Mouse (Mus musculus): ENCODE measurements around the gene Cfap46.
A peak's percentile ranks its signal among the peaks of the same experiment; 100 is the strongest.
"Not testable (repeated sequence)": the region's sequence is repeated elsewhere in the genome, so short reads cannot be mapped to it uniquely, and the experiment has no call there.

Gene Cfap46

DNA sequence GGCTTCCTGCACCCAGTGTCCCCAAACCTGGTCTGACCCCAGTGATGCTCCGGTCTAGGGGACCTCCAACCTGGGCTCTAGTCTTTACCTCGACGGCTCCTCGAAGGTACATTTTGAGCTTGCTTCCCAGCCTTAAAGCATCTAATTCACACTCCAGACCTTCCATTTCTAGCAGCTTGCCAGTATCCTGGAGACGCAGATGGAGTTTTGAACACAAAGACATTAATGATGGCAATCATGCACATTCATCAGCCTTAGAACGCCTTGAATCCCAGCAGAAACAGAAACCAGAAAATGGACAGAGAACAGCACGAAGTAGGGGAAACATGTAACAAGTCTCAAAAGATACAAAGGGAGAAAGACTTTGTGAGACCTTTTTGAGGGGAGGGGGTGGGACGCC lies 16.7 kb downstream of the Cfap46 start:
- no peak for DNase-seq (ENCODE audit: extremely low read depth, insufficient read length, low spot score)

DNA sequence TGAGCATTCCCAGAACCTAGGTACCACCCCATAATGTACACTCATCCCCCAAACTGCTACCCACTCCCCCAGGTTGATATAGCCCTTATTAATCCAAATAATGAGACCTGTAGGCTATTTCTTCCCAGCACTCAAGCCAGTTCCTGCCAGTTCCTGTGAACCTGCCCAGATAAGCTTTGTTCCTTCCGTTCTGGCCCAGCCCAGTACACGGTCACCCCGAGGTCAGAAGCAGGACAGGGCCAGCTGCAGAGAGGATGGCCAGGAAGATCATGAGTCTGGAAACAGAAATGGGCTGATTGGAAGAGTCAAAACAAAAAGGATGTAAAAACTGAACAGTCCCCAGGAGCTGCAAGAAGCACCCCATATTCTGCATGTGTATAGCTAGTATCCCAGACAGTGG lies 20.3 kb downstream of the Cfap46 start:
- no peak for DNase-seq (ENCODE audit: extremely low read depth, insufficient read length, low spot score)

DNA sequence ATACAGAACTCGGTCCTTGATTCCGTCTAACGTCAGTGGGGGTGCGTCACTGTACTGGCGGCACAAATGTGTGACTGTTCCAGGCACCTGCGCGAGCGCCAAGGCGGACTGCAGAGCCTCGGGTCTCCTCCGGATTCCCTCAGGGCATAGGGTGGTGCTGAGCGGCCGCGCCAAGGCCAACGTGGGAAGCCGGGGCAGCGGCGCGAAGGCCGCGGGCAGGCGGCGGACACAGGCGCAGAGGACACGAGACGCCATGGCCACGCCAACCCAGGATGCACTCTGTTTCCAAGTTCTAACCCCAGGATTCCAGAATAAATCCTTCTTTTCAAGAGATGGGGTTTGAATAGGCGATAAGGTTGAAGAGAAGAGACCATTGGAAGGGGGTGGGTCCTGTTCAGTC lies 23.7 kb downstream of the Cfap46 start:
- DNase-seq (ENCODE audit: extremely low read depth, insufficient read length, low spot score), result not testable (repeated sequence)

DNA sequence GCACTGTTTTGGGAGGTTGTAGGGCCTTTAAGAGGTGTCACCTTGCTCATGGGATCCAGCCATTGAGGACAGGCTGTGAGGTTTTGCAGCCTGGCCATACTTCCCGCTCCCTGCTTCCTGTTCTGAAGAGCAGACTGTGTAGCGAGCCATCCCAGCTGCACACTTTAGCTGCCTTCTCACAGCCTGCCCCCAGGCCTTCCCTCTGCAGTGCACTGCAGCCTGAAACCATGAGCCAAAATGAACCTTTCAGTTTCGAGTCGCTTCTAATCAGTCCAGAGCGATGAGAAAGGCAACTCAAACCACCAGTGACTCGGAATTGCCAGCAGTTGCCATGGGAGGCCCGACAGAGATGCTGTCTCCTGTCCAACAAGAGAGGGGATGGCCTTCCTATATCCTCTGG lies 33.9 kb downstream of the Cfap46 start:
- DNase-seq (ENCODE audit: extremely low read depth, insufficient read length, low spot score), result no peak

DNA sequence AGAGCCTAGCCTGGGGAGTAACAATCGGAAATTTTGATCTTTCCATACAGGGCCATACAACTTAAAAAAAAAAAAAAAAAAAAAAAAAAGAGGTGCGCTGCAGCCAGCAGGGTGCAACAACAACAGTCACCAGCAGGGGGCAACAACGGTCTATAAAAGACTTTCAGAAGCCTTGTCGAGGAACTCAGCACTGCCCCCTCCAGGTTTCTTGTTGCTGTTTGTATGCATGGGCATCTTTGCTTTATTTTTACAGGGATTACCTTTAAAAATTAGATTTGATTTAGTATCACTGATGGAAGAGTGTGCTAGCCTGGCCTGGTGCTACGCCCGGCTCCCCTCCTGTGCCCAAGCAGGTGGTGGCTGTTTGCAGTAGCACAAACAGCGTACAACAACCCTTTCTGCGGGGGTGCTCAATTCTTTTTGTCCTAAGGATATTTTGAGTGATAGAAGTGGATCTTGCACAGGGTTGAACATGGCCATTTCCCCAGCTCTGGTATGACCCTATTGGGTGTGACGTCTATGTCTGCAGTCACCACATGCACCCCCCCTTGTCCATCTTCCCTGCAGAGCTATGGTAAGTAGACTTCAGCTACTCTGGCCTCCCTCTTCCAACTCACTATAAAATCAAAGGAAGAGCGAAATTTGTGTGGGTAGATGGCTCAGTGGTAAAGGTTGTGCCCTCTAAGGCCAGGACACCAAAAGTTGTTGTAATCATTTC lies 35.4 kb downstream of the Cfap46 start:
- peak; percentile 39 for DNase-seq (ENCODE audit: extremely low read depth, insufficient read length, low spot score)

DNA sequence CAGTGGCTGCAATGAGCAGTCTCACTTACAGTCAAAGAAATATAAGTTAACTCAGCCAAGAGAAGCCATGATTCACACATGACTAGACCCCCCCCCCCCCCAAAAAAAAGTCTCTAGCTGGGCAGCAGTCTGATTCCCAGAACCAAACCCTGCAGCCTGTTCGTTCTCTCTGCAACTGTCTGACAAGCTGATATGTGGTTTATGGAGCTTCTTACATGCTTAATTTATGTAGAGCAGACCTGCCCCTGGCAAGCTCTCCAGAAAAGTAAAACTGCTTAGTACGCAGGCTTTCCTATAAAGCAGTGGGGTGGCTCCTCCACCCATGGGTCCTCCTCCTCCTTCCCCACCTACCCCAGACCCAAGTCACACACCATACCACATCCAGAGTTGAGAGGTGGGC lies 50.2 kb downstream of the Cfap46 start:
- DNase-seq (ENCODE audit: extremely low read depth, insufficient read length, low spot score), result no peak

DNA sequence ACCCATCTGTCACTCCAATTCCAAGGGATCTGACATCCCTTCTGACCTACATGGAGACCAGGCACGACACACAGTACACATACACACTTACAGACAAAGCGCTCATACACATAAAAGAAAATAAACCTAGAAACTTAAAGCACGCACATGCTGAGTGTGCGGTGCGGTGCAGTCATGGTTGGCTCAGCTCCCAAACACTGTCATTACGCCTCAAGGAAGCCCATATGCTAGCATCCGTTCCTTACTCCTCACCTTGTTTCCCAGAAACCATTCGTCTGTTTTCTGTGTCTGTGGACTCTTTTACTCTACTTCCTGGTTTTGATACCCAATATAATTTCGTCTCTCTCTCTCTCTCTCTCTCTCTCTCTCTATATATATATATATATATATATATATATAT lies 58.5 kb downstream of the Cfap46 start:
- DNase-seq (ENCODE audit: extremely low read depth, insufficient read length, low spot score), result no peak

DNA sequence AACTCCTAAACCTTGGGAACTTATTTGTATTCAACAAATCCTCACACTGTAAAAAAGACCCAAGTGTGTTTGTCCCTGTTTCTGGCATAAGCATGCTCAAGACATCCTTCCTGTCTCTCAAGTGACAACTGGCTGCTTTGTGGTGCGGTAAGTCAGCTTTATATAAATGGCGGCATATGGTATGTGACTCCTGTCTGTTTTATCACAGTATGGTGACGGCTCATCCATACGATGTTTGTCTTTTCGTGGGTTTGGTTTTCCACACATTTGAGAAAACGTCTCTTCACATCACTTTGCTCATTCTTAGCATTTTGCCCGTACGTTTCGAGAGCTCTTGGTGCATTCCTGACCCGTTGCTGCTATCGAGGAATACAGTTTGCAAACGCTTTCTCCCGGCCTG lies 61.0 kb downstream of the Cfap46 start:
- no peak for DNase-seq (ENCODE audit: extremely low read depth, insufficient read length, low spot score)

DNA sequence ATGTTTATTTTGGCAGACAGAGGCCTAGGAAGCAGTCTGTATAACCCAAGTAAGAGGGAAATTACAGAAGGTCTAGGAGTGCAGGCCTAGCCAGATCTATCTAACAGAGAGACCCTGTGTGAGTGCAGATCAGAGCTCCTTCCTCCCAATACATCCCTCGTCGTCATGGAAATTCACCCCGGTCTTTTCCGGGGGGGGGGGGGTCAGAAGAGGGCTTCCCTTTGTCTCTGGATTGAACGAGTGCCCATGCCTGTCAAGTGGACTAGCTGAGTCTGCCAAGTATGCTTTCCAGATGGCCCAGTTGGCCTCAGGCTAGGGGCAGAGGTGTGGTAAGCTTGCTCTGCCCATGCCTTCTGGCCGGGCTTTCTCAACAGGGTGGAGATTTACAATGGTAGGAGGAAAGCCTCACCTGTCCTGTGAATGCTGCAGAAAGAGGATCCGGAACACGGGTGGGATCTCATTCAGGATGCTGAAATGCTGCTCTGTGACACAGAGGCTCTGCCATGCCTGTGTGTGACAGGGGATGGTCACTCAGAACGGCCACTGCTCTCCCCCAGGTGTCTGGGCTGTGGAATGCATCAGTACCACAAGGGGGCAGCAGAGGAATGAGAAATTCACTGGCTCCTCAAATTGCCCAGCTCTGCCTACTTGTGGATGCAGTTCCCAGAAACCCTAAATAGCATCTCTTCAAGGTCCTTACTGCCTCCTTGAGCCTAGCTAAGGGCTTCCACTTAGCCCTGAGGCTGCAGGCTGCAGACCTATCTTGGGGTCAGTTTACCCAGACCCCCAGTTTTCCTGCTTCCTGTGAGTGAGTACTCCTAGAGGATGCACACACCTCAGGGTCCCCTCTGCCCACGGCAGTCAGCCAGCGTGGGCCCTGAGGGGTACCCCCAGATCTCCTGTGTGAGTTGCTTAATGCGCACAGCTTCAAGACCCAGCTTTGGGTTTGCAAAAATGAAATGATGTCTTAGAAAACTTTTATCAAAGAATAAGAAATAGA lies 67.5 kb downstream of the Cfap46 start:
- peak; percentile 15 for DNase-seq (ENCODE audit: extremely low read depth, insufficient read length, low spot score)

DNA sequence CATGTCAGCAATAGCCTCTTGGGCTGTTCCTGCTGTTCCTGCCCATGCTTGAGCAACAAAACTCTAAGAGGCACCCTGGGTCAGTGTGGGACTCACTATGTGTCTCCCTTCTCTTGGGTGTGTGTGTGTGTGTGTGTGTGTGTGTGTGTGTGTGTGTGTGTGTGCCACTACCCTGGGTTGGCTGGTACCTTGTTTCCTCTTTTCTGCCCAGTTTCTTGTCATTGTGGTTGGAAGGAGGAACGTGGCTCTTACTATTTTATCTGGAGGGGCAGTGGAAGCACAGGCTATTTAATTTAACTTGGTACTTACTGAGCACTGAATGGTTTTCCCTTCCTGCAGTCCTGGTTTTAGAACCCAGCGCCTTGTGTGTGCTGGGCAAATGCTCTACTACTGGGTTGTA lies 73.3 kb downstream of the Cfap46 start:
- DNase-seq (ENCODE audit: extremely low read depth, insufficient read length, low spot score), result no peak

DNA sequence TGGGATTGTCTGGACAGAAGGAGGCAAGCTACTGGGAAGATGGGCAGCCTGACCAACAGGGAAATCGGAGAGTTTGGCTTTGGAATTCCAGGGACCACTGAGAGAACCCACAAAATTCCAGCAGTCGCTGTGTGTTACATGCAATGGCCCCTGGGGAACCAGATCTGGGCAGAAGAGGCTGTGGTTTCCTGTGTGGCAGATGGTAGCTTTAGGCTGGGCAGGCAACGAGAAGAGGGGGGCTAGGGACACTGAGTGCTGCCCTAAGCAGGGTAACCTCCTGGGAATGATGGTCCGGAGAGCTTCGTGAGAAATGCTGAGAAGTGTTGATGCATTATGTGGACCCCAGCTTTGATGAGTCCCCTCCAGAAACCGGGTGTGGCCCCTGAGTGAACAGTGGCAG lies 87.8 kb downstream of the Cfap46 start:
- peak; percentile 53 for DNase-seq (ENCODE audit: extremely low read depth, insufficient read length, low spot score)

DNA sequence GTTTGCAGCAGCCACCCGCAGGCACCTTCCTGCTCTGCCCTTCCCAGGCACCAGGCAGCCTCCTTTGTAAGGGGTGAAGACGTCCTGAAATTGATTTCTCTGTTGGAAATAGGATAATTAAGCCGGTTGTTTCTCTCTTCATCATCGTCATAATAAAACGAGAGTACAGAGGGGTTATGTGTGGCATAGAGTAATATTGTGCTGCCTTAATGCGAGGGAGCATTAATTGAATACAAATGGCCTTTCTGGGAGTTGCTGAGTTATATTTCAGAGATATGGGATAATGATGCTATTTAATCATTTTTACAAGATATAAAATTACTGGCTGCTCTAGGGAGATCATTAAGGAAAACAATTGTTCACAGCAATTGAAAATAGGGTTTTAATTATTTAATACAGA lies 88.3 kb downstream of the Cfap46 start:
- DNase-seq (ENCODE audit: extremely low read depth, insufficient read length, low spot score), result no peak

DNA sequence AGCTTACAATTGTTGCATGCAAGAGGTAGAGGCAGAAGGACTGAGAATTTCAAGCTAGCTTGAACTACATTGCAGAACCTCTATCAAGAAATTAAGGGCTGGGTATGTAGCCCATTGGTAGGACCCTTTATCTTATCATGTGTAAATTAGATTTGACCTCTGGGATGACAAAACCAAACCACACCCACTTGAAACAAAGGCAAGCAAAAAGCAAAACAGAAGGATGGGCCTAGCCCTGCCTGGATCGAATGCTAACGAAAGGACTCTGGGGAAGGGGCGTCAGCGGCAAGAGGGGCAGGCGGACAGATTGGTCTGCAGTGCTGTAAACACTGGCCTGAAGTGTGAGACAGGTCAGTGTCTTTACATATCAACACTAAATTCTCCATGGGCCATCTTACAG lies 92.3 kb downstream of the Cfap46 start:
- no peak for DNase-seq (ENCODE audit: extremely low read depth, insufficient read length, low spot score)

DNA sequence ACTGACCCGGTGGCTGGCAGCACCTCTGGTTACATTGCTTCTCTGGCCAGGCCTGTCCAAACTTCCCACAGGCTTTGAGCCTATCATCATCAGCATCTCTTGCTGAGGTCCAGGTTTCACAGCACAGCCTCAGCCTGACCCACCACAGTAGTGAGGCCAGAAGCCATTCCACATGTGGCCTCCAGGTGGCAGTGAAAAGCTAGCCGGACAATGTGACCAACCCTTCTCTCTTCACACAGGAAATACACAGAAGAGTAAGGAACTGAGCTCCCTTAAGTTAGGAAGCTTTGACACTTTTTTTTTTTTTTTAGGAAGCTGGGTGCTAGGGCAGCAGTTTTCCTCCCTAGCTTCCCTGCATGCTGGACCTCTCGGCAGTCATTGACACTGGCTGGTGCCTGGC lies 93.3 kb downstream of the Cfap46 start:
- DNase-seq (ENCODE audit: extremely low read depth, insufficient read length, low spot score), result no peak

DNA sequence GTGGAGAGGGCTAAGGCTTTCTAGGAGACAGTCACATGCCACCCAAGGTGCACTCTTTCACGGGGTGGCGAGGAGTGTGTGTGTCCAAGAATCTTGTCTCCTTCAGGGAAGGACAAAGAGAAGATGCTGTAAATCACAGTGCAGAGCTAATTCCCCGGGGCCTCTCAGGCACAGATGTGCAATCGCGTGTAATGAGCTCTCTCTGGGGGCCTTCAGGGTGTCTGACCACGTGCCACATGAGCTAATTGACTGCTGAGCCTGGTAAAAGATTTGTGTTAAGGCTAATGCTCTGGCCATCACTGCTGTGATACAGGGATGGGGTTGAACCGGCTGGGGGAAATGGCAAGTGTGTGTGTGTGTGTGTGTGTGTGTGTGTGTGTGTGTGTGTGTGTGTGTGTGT lies 95.7 kb downstream of the Cfap46 start:
- DNase-seq (ENCODE audit: extremely low read depth, insufficient read length, low spot score), result no peak

DNA sequence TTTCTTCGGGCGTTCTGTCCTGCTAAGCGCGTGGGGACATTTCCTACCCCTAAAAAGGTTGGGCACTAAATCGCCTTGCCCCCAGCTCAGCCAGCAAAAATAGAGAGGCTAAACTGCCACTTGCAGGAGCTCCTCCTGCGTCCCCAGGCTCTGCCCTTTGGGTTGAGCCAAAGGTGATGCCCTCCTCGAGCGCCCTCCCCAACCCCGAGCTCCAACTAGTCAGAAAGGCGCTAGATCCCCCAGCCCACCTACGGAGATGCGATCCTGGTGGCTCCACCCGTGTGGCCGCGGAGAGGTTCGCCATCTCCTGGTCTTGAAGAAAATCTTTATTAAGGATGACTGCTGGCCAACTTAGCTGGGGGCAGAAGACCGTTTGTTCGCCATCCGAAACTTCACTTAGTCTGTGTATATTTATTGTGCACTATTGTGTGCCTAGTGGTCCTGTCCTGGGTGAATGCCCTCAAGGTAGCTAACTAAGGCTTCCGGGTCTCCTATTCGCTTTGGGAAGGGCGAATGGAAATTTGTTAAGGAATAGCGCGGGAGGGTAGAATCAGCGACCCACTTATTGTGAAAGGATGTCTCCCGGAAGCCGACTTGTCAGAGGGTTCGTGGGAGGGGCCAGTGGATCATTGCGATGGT lies 98.3 kb downstream of the Cfap46 start:
- no peak for DNase-seq (ENCODE audit: extremely low read depth, insufficient read length, low spot score)

DNA sequence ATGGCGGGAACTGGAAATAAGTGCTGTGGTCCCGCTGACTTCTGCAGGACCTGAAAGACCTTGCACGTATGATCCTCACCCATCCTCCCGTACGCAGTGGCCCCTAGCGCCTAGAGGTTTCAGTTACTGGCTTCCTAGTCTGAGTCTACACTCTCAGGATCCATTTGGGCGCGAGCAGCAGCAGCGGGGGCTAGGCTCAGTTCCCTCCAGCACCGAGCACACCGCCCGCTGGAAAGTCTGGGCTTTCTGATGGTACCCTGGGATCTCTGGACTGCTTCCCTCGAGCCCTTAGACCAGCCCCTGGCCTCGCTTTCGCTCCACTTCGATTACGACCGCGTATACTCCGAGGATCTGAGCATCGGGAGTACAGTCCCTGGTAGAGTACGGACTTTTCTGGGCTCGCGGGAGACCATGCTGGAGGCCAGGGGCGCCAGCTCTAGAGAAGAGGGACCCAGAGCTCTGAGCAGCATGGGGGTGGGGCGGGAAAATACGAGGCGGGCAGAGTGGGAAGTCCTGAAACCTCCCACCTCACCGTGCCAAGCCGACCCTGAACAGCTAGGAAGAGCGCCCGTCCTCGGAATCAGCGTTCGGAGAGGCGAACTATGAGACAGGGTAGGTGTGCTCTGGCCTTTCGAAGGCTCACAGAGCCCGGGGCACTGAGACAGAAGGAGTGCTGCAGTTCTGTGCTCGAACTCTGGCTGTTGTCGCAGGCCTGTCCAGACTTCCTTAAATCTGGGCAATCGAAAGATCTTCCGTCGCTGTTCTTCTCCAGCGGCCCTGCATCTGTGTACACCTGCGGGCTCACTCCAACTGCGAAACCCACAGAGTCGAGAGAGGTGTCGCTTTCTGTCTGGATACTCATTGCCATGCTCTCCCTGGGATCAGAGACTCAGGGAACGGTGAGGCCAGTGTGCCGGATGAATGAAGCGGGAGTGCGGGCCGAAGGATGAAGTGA lies 99.1 kb downstream of the Cfap46 start:
- DNase-seq (ENCODE audit: extremely low read depth, insufficient read length, low spot score), result no peak

DNA sequence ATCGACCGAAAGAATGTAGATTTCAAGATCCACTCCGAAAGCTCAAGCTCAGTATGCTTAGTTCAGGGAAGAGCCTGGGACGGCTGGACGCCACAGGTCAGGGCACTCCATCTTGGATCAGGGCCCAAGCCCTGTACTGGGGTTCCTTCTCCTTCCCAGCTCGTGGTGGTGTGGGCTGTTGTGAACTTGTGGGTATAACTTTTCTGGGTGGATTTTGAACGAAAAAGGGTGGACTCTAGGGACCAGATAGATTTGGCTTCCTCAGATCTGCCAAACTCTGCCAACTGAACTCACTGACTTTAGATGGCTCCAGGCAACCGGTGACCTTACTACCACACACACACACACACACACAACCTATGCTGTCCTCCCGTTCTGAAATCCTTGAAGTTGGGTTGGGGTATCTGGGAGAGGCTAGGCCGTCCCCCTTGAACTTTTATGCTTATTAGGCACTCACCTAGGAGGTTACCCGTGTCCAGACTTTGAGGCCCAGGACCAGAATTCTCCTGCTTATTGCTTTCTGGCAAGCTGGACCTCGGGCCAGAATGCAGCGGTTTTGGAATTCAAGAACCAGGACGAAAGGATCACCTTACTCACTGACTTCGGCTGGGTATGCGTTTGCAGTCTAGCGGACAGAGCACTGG lies 100.4 kb downstream of the Cfap46 start:
- DNase-seq (ENCODE audit: extremely low read depth, insufficient read length, low spot score), result no peak

DNA sequence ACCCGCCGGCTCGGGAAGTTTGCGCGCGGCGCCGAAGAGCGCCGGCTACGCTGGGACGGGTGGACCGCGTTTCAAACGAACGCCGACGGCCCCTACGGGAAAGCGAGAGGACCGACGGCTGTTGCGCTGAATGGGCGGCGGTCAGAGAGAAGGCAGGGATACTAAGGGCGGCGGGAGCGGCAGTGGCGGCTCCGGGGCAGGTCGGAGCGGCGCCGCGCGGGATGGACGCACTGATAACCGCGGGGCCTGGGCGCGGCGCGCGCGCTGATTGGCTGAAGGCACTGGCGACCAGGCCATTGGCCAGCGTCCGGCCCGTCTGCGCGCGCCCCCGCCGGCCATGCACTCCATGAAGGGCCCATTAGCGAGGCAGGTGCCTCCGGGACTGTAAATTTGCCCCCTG lies 101.0 kb downstream of the Cfap46 start, which contains the start of gene Nkx6-2:
TSS of gene Nkx6-2 (minus strand) at position 203 of the 400 bp plus-strand sequence.
- DNase-seq (ENCODE audit: extremely low read depth, insufficient read length, low spot score), result no peak
